Mouse (Mus musculus): ENCODE data around the gene Rps6ka3. TPM values are rescaled to one million over a fixed set of nuclear protein-coding genes. Genes with fewer than 3 reads are reported as not detected.

Rps6ka3 gene
- polyA plus RNA-seq, 1 experiment = 27.5 TPM

DNA sequence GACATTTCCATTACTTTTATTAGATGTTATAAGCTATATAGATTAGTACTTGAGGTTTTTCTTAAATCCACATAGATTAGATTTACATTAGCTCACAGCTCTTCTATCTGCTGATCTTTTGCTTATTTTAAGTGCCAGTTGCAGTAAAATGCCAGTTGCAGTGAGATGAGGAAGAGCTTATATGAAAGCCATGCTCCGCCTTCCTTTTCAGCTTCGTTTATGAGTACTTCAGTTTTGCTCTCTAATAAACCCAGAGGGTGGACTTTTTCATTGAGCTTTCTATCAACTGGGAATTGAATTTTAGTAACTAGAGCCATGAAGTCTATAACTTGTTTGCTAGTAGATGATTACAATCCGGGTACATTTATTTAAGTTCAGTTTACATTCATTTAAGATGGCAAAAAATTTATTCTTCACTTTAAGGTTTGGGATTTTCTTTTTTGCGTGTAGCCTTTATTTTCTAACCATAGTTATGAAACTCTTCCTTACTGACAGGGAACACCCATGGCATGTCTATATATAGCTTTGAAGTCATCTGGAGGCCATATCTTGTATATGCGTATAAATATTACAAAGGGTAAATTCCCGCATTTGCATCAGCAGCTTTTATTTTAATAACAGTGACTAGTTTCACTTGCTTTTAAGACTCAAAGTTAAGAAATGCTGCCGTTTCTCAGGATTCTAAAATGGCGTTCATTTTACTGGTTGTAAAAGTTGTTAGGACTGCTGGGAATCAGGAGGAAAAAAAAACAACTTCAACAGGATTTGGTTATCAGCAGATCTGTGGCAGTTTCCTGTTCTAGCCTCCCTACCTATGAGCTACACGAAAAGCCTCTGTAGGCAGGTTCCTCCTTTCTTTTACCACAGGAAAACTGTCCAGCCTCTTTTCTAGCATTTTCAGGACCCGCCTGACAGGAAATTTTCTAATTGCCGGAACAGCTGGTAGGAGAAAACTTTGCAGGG, 92.5 kb downstream of the Rps6ka3 start:
- H3K4me3 ChIP-seq (ENCODE audit: control insufficient read depth, insufficient read depth, low read length) = no peak overlapping the region

DNA sequence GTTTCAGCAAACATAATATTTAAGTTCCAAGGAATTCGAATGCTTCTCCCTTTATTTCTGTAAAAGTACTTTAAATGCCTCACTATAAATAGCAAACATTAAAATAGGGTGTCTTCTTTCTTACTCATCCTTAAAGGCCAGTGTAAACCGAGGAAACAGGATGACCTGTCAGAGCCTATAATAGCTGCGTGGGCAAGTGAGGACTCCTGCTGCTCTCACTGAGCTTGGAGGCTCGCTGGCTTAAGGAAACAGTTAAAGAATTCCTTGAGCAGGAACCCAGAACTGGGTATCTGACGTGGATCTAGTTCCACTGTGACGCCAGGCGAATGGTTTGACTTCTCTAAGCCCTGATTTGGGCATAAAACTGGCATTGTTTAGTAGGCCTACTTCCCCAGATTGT, 105.2 kb downstream of the Rps6ka3 start:
- Histone ChIP-seq H3K4me1 (replicated peaks; ENCODE audit: control insufficient read depth, insufficient read depth, low read length) (no peaks in the 10 kb centered on the region), H3K36me3 (ENCODE audit: control insufficient read depth, insufficient read depth, low read length) (0 out of 2 replicates have a peak, but pooled peaks cover 7% of the 10 kb centered on the region), H3K27ac (ENCODE audit: control insufficient read depth, insufficient read depth, low read length) (no peak overlapping the region), H3K4me3 (ENCODE audit: control insufficient read depth, insufficient read depth, low read length) (no peak overlapping the region), H3K27me3 (ENCODE audit: control insufficient read depth, insufficient read depth, low read length) (no peaks in the 10 kb centered on the region)
- 92% methylated on average over 7 of the region's 7 CpGs for WGBS
- DNase-seq = no peak
- TF ChIP-seq POLR2A (IDR thresholded peaks at IDR 0.05; ENCODE audit: control insufficient read depth, extremely low read depth, insufficient read depth, low read length, poor library complexity) (no peak), CTCF (IDR thresholded peaks at IDR 0.05; ENCODE audit: borderline replicate concordance, control insufficient read depth, extremely low read depth, insufficient read depth, low read length, poor library complexity) (no peak)

More for the DNA sequence above, 92.5 kb downstream of the Rps6ka3 start:
- no peak for DNase-seq
- no peaks in the 10 kb centered on the region for H3K4me1 ChIP-seq (replicated peaks; ENCODE audit: control insufficient read depth, insufficient read depth, low read length)
- no peaks in the 10 kb centered on the region for H3K27me3 ChIP-seq (ENCODE audit: control insufficient read depth, insufficient read depth, low read length)
- no peak overlapping the region for H3K27ac ChIP-seq (ENCODE audit: control insufficient read depth, insufficient read depth, low read length)
- H3K36me3 ChIP-seq (ENCODE audit: control insufficient read depth, insufficient read depth, low read length) = no peaks in the 10 kb centered on the region
- WGBS = 16% methylated on average over 11 of the region's 11 CpGs
- TF ChIP-seq POLR2A (IDR thresholded peaks at IDR 0.05; ENCODE audit: control insufficient read depth, extremely low read depth, insufficient read depth, low read length, poor library complexity) (no peak), CTCF (IDR thresholded peaks at IDR 0.05; ENCODE audit: borderline replicate concordance, control insufficient read depth, extremely low read depth, insufficient read depth, low read length, poor library complexity) (no peak)

DNA sequence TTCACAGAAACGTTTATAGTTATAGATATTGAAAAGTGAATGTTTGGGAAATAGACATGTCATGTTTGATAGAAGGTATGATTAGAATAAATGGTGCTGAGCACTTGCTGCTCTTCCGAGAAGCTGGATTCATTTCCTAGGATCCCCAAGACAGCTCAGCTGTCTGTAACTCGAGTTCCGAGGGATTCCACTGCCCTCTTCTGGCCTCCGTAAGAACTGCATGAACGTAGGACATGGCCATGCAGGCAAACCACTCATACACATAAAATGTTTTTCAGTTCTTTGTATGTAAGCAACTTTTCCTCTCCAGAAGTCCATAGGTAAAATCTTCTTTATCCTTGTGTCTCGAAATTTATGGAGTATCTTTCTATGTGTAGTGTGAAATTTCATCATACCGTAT, 111.2 kb downstream of the Rps6ka3 start:
- Histone ChIP-seq H3K4me3 (ENCODE audit: control insufficient read depth, insufficient read depth, low read length) (no peak overlapping the region), H3K36me3 (ENCODE audit: control insufficient read depth, insufficient read depth, low read length) (0 out of 2 replicates have a peak, but pooled peaks cover 4% of the 10 kb centered on the region), H3K27ac (ENCODE audit: control insufficient read depth, insufficient read depth, low read length) (no peak overlapping the region), H3K27me3 (ENCODE audit: control insufficient read depth, insufficient read depth, low read length) (no peaks in the 10 kb centered on the region), H3K4me1 (replicated peaks; ENCODE audit: control insufficient read depth, insufficient read depth, low read length) (no peaks in the 10 kb centered on the region)
- TF ChIP-seq POLR2A (IDR thresholded peaks at IDR 0.05; ENCODE audit: control insufficient read depth, extremely low read depth, insufficient read depth, low read length, poor library complexity) = no peak
- TF ChIP-seq CTCF (IDR thresholded peaks at IDR 0.05; ENCODE audit: borderline replicate concordance, control insufficient read depth, extremely low read depth, insufficient read depth, low read length, poor library complexity) = no peak
- WGBS = 74% methylated on average over 8 of the region's 8 CpGs
- DNase-seq = peak; percentile 45

DNA sequence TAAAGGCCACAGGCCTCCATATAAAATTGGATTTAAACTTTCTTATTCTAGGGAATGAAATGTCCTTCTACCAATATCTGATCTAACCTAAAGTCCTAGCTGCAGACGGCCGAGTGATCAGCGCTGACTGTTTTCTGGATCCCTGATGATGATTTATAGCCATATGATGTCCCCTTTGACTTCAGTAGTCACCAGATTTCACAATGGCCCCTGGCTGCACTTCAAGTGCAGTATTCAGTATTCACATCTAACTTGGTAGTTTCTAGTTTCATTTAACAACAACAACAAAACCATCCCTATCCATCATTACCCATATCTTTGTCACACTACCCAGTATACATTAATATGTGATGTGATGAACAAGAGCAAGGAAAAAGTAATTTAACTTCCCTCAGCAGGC, 154.4 kb downstream of the Rps6ka3 start:
- DNase-seq = no peak
- TF ChIP-seq CTCF (IDR thresholded peaks at IDR 0.05; ENCODE audit: borderline replicate concordance, control insufficient read depth, extremely low read depth, insufficient read depth, low read length, poor library complexity) (no peak), POLR2A (IDR thresholded peaks at IDR 0.05; ENCODE audit: control insufficient read depth, extremely low read depth, insufficient read depth, low read length, poor library complexity) (no peak)
- H3K36me3 ChIP-seq (ENCODE audit: control insufficient read depth, insufficient read depth, low read length) = peaks cover 22% of the 10 kb centered on the region
- no peak overlapping the region for H3K4me3 ChIP-seq (ENCODE audit: control insufficient read depth, insufficient read depth, low read length)
- H3K27me3 ChIP-seq (ENCODE audit: control insufficient read depth, insufficient read depth, low read length) = no peaks in the 10 kb centered on the region
- no peaks in the 10 kb centered on the region for H3K4me1 ChIP-seq (replicated peaks; ENCODE audit: control insufficient read depth, insufficient read depth, low read length)
- no peak overlapping the region for H3K27ac ChIP-seq (ENCODE audit: control insufficient read depth, insufficient read depth, low read length)
- 97% methylated on average over 3 of the region's 3 CpGs for WGBS

DNA sequence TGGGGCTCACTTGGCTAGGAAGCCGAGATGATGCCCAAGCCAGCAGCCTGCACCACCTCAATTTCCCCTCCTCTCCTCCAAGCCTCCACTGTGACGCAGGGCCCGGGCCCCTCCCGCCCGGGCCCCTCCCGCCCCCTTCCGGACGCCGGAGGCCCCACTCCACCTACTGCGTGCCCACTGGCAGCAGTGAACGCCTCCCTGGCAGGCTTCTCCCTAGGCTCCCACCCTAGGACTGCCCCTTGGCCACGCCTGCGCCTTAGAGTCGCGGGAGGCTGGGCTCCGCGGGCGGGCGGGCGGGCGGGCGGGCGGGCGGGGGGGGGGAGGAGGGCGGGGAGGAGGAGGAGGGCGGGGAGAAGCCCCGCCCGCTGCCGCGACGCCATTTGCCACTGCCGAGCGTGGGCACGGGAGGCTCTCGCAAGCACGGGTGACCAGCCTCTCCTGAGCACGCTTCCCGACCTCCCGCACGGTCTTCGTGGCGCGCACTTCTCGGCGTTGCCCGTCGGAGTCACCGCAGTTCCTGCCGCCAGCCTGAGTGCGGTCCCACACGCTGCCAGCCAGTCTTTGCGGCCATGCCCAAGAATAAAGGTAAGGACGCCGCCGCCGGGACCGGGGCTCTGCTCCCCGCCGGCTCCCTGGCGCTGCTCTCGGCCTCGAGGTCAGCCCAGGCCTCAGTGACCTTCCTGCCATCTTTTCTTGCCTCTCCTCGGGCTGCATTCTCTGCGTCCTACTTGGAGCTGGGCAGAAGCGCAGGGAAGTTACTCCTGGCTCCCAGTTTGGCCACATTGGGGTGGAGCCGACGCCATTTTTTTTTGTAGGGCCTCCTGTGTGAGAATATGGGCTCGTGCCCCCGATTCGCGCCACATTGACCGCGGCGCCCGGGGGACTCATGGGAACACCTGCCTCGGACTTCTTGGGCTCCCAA, 162.0 kb downstream of the Rps6ka3 start, which contains the start of gene Eif1ax:
Eif1ax (plus strand) TSS at position 348 of the 922 bp plus-strand sequence.
- H3K36me3 ChIP-seq (ENCODE audit: control insufficient read depth, insufficient read depth, low read length) = 0 out of 2 replicates have a peak, but pooled peaks cover 5% of the 10 kb centered on the region
- under 1% methylated on average over 47 of the region's 76 CpGs for WGBS
- H3K4me1 ChIP-seq (replicated peaks; ENCODE audit: control insufficient read depth, insufficient read depth, low read length) = peaks cover 6% of the 10 kb centered on the region
- H3K27ac ChIP-seq (ENCODE audit: control insufficient read depth, insufficient read depth, low read length) = 0 out of 2 replicates have a peak within 1 kb of the TSS, but pooled peaks have one; percentile 11
- peak; percentile 48 for TF ChIP-seq POLR2A (IDR thresholded peaks at IDR 0.05; ENCODE audit: control insufficient read depth, extremely low read depth, insufficient read depth, low read length, poor library complexity)
- TF ChIP-seq CTCF (IDR thresholded peaks at IDR 0.05; ENCODE audit: borderline replicate concordance, control insufficient read depth, extremely low read depth, insufficient read depth, low read length, poor library complexity) = no peak
- peak within 1 kb of the TSS; percentile 97 for H3K4me3 ChIP-seq (ENCODE audit: control insufficient read depth, insufficient read depth, low read length)
- peak; percentile 75 for DNase-seq
- H3K27me3 ChIP-seq (ENCODE audit: control insufficient read depth, insufficient read depth, low read length) = no peaks in the 10 kb centered on the region

DNA sequence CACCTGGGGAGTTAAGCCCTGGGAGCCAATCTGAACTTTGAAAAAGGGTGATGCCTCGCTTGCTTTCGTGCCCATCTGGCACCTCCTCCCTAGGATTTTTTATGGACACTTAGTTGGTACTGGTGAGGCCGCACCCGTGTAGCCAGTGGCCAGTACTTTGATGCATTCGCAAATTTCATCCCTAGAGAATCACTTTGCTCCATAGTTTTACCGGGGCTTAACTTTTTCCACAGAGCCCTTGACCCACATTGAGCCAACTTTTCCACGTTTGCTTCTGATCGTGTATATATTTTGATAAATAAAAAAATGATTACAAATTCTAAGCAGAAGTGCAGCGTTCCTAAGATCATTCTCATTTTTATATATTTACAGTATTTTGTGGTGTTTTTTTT, 162.6 kb downstream of the Rps6ka3 start:
- Histone ChIP-seq H3K36me3 (ENCODE audit: control insufficient read depth, insufficient read depth, low read length) (0 out of 2 replicates have a peak, but pooled peaks cover 5% of the 10 kb centered on the region), H3K4me3 (ENCODE audit: control insufficient read depth, insufficient read depth, low read length) (peak overlapping the region; percentile 97), H3K27ac (ENCODE audit: control insufficient read depth, insufficient read depth, low read length) (no peak overlapping the region), H3K27me3 (ENCODE audit: control insufficient read depth, insufficient read depth, low read length) (no peaks in the 10 kb centered on the region), H3K4me1 (replicated peaks; ENCODE audit: control insufficient read depth, insufficient read depth, low read length) (peaks cover 6% of the 10 kb centered on the region)
- WGBS = under 1% methylated on average over 9 of the region's 9 CpGs
- TF ChIP-seq POLR2A (IDR thresholded peaks at IDR 0.05; ENCODE audit: control insufficient read depth, extremely low read depth, insufficient read depth, low read length, poor library complexity) (no peak), CTCF (IDR thresholded peaks at IDR 0.05; ENCODE audit: borderline replicate concordance, control insufficient read depth, extremely low read depth, insufficient read depth, low read length, poor library complexity) (no peak)
- DNase-seq = no peak
